Mouse (Mus musculus) heart, postnatal 0 days (tissue): ENCODE measurements around the gene Edem2.

ENCODE experiments used
- CTCF ChIP-seq: IDR thresholded peaks from 2 replicates; pipeline ENCODE4 v1.5.1; 2016; ENCODE audit warnings: antibody characterized with exemption, control low read depth, low read depth
- EP300 ChIP-seq: IDR thresholded peaks from 2 replicates; pipeline ENCODE4 v1.6.1; 2016; ENCODE audit warnings: antibody characterized with exemption, low read depth

DNA sequence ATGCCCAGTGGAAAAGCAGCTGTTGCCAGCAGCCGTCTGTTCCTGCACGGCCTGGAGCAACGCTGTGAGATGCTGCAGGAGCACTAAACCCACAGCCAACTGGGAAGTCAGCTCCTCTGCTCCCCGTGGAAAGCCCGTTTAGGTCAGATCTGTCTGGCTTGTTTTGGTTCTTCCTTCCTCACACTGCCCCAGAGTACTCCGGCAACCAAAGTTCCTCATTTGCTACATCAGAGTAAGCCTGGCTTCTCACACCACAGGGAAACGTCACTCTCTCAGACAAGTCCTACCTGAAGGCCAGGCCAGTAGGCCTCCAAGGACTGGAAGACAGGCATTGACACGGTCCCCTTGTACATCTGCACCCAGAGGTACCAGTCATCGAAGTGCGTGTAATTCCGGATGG is 18.7 kb downstream of the Edem2 start:
- TF ChIP-seq CTCF: no peak
- no peak for TF ChIP-seq EP300
